8 mouse cellular contexts compared by ENCODE assay signal in genomic region chr17:42876904-42877425, GRCm38 (mm10). TPM values are rescaled to one million over a fixed set of nuclear protein-coding genes. Genes with fewer than 3 reads are reported as not detected.
DNase-seq lines count a peak whose midpoint lies in the region; ATAC-seq and TF ChIP-seq lines count a peak whose summit lies in the region.

No protein-coding gene starts in this region.

- 0 out of 2 replicates have a peak, but pooled peaks cover 11% of the 10 kb centered on the region for H3K4me1 ChIP-seq in hindbrain, postnatal 0 days (ENCODE audit: insufficient read depth, low read length)

- H3ac ChIP-seq in myocyte (ENCODE audit: control insufficient read depth, insufficient read length) = peak overlapping the region; percentile 94

- peaks cover 35% of the 10 kb centered on the region for H3K79me2 ChIP-seq in myocyte (ENCODE audit: control insufficient read depth, insufficient read depth)

- H3K4me3 ChIP-seq in layer of hippocampus, adult 2 months = peak overlapping the region; percentile 98
- H3K4me3 ChIP-seq in hindbrain, postnatal 0 days (ENCODE audit: low read length) = peak overlapping the region; percentile 91
- H3K4me3 ChIP-seq in myocyte = peak overlapping the region; percentile 67

- no peak for DNase-seq in layer of hippocampus, adult 2 months (ENCODE audit: low spot score in 2 of 2)
- DNase-seq in layer of hippocampus, adult 18-20 months (ENCODE audit: low spot score in 2 of 2) = no peak
- peak; percentile 20 for DNase-seq in hindbrain, postnatal 0 days (ENCODE audit: low spot score)
- no peak for DNase-seq in spleen, postnatal 36 days (ENCODE audit: low spot score in 2 of 2)
- DNase-seq in thymus, postnatal 36 days = no peak
- no peak for DNase-seq in B cell, adult 2 months

- no peak for TF ChIP-seq CTCF in layer of hippocampus, adult 2 months (conservative IDR thresholded peaks at IDR 0.05)
- TF ChIP-seq CTCF in hindbrain, postnatal 0 days (IDR thresholded peaks at IDR 0.05; ENCODE audit: low read depth) = no peak

- WGBS in hindbrain, postnatal 0 days = 28% methylated on average over 13 of the region's 13 CpGs

- H3K9me3 ChIP-seq in hindbrain, postnatal 0 days (ENCODE audit: low read length) = no peaks in the 10 kb centered on the region

- H3K36me3 ChIP-seq in hindbrain, postnatal 0 days (ENCODE audit: insufficient read depth, low read length) = no peaks in the 10 kb centered on the region
- no peaks in the 10 kb centered on the region for H3K36me3 ChIP-seq in myocyte (ENCODE audit: control insufficient read depth, insufficient read depth)

- peak overlapping the region; percentile 81 for H3K4me2 ChIP-seq in hindbrain, postnatal 0 days (ENCODE audit: low read depth, low read length)
- peak overlapping the region; percentile 70 for H3K4me2 ChIP-seq in myocyte (ENCODE audit: low read depth)

- H3K27ac ChIP-seq in layer of hippocampus, adult 2 months = peak overlapping the region; percentile 99
- peak overlapping the region; percentile 12; the same call in 1 of the 2 replicates for H3K27ac ChIP-seq in hindbrain, postnatal 0 days

- no peaks in the 10 kb centered on the region for H3K27me3 ChIP-seq in hindbrain, postnatal 0 days (ENCODE audit: insufficient read depth, low read length)
- H3K27me3 ChIP-seq in myocyte (ENCODE audit: control insufficient read depth, insufficient read depth, insufficient read length) = no peaks in the 10 kb centered on the region

- ATAC-seq in common myeloid progenitor, adult 5-6 weeks (replicated peaks; ENCODE audit: low read depth, poor library complexity, severe bottlenecking) = 0 out of 2 replicates have a peak, but pooled peaks have one; percentile 2
- no peak; the same call in 1 of the 2 replicates for ATAC-seq in hindbrain, postnatal 0 days

- H3K9ac ChIP-seq in hindbrain, postnatal 0 days (replicated peaks; ENCODE audit: low read length) = peak overlapping the region; percentile 95

- no peak for TF ChIP-seq POLR2A in myocyte (IDR thresholded peaks at IDR 0.05; ENCODE audit: insufficient read length, low read depth)

TF ChIP-seq in myocyte, 11 proteins besides CTCF, POLR2A, EP300 and RAD21:
- no peak for TF ChIP-seq TCF3 (IDR thresholded peaks at IDR 0.05; ENCODE audit: insufficient read length, low read depth)
- TF ChIP-seq MYOG (IDR thresholded peaks at IDR 0.05; ENCODE audit: control insufficient read depth in 1 of 3, insufficient read depth in 1 of 3, insufficient read length in 2 of 3, low read depth in 2 of 3) = no peak
- TF ChIP-seq REST (IDR thresholded peaks at IDR 0.05; ENCODE audit: insufficient read depth, insufficient read length) = no peak
- no peak for TF ChIP-seq MAX (IDR thresholded peaks at IDR 0.05; ENCODE audit: low read depth)
- TF ChIP-seq MYOD1 (IDR thresholded peaks at IDR 0.05; ENCODE audit: control insufficient read depth in 1 of 3, insufficient read length in 2 of 3, low read depth in 2 of 3) = no peak
- no peak for TF ChIP-seq SRF (IDR thresholded peaks at IDR 0.05; ENCODE audit: control insufficient read depth, insufficient read length, low read depth)
- TF ChIP-seq E2F4 (IDR thresholded peaks at IDR 0.05; ENCODE audit: insufficient read depth) = no peak
- no peak for TF ChIP-seq CEBPB (IDR thresholded peaks at IDR 0.05; ENCODE audit: insufficient read depth, poor library complexity, severe bottlenecking)
- no peak for TF ChIP-seq TCF12 (IDR thresholded peaks at IDR 0.05; ENCODE audit: insufficient read depth, poor library complexity, severe bottlenecking)
- TF ChIP-seq POLR2AphosphoS2 (IDR thresholded peaks at IDR 0.05; ENCODE audit: insufficient read length, low read depth) = no peak
- TF ChIP-seq USF1 (IDR thresholded peaks at IDR 0.05; ENCODE audit: low read depth) = no peak

RNA-seq across cellular contexts. Expression of gene Cd2ap, which starts 0.5 kb away (rescaled TPM):
- 10 to 100 TPM; 20.6 to 22.5 TPM for total RNA-seq in layer of hippocampus, adult 2 months (2021)
- 10 to 100 TPM; 17.7 to 17.9 TPM for total RNA-seq in layer of hippocampus, adult 18-20 months (2021)
- 16.6 and 17.4 TPM in 2 replicates for total RNA-seq in common myeloid progenitor, adult 5-6 weeks (2017)
- total RNA-seq in hindbrain, postnatal 0 days (2014; rRNA removed) = 10.8 and 12.3 TPM in 2 replicates
- polyA plus RNA-seq in hindbrain, postnatal 0 days (2015; fragmentation: Nextera tagmentation; extraction: Ambion mirVana) = 7.9 and 8.1 TPM in 2 replicates
- polyA plus RNA-seq in myocyte (2012; fragmentation: generic; extraction: Trizol) = 2.3 TPM
